Comparison of ENCODE assay signal across 17 mouse cellular contexts in genomic region chr2:118697955-118698354, GRCm38 (mm10). TPM values are rescaled to one million over a fixed set of nuclear protein-coding genes. Genes with fewer than 3 reads are reported as not detected.
DNase-seq lines count a peak whose midpoint lies in the region; ATAC-seq and TF ChIP-seq lines count a peak whose summit lies in the region.
"Had no signal": no experiment of that assay in that cellular context is flagged by ENCODE, and none has a peak within 500 bp of the region (broad histone marks: within the 10 kb centered on the region; RNA-seq: fewer than 3 reads in every experiment).

No protein-coding gene starts in this region.

- WGBS in kidney, embryonic 16.5 days, result 23% methylated on average over 7 of the region's 7 CpGs
- WGBS in embryonic facial prominence, embryonic 14.5 days, result 22% methylated on average over 7 of the region's 7 CpGs

- H3K9ac ChIP-seq in kidney, embryonic 16.5 days (replicated peaks; ENCODE audit: low read length), result no peak overlapping the region
- no peak overlapping the region for H3K9ac ChIP-seq in embryonic facial prominence, embryonic 14.5 days (ENCODE audit: low read depth, low read length)
- H3K9ac ChIP-seq: liver, embryonic 14.5 days; midbrain, embryonic 12.5 days had no signal

- H3K9me3 ChIP-seq in kidney, embryonic 16.5 days (ENCODE audit: low read length), result no peaks in the 10 kb centered on the region
- no peaks in the 10 kb centered on the region for H3K9me3 ChIP-seq in embryonic facial prominence, embryonic 14.5 days (ENCODE audit: control insufficient read depth, low read length)
- H3K9me3 ChIP-seq: limb, embryonic 10.5 days; midbrain, embryonic 12.5 days had no signal

- TF ChIP-seq CTCF in gastrocnemius, adult 2 months (IDR thresholded peaks at IDR 0.05), result no peak
- TF ChIP-seq CTCF in left cerebral cortex, adult 2 months (IDR thresholded peaks at IDR 0.05), result no peak

- peaks cover 21% of the 10 kb centered on the region for H3K4me1 ChIP-seq in kidney, embryonic 16.5 days (ENCODE audit: insufficient read depth, low read length)
- H3K4me1 ChIP-seq in embryonic facial prominence, embryonic 14.5 days (ENCODE audit: control insufficient read depth, insufficient read depth, low read length), result peaks cover 19% of the 10 kb centered on the region

- intact Hi-C loops in gastrocnemius, adult 2 months (cut with DNase I), result loop anchor here (5.0 kb wide), 1 partner anchor 211 kb away; no protein-coding TSS in a partner anchor
- intact Hi-C loops in gastrocnemius, postnatal 14 days (cut with DNase I; ENCODE audit: low total_unique reads), result no loop called here
- intact Hi-C loops in left cerebral cortex, adult 2 months (cut with DNase I), result no loop called here

- peak; percentile 50 for DNase-seq in gastrocnemius, adult 2 months
- DNase-seq in gastrocnemius, postnatal 14 days, result no peak
- peak; percentile 59 to 65 for DNase-seq in kidney, adult 8-10 months
- DNase-seq in embryonic facial prominence, embryonic 14.5 days (ENCODE audit: low spot score), result peak; percentile 81
- DNase-seq in testis, postnatal 14 days (ENCODE audit: low spot score), result peak; percentile 65
- no peak for DNase-seq in layer of hippocampus, adult 11-12 months (ENCODE audit: low spot score)
- DNase-seq in left cerebral cortex, adult 2 months (ENCODE audit: extremely low spot score in 1 of 2, low spot score in 2 of 2), result no peak
- DNase-seq: cerebellum, adult 11 months; right cerebral cortex, adult 18-20 months; thymus, postnatal 36 days had no signal

- no peak overlapping the region for H3K4me3 ChIP-seq in gastrocnemius, adult 2 months
- no peak overlapping the region for H3K4me3 ChIP-seq in kidney, embryonic 16.5 days (ENCODE audit: low read length)
- H3K4me3 ChIP-seq in embryonic facial prominence, embryonic 14.5 days (ENCODE audit: low read depth, low read length), result no peak overlapping the region
- H3K4me3 ChIP-seq in left cerebral cortex, adult 2 months, result no peak overlapping the region
- H3K4me3 ChIP-seq: limb, embryonic 10.5 days; midbrain, embryonic 12.5 days had no signal

- no peaks in the 10 kb centered on the region for H3K36me3 ChIP-seq in kidney, embryonic 16.5 days (ENCODE audit: insufficient read depth, low read length)
- no peaks in the 10 kb centered on the region for H3K36me3 ChIP-seq in embryonic facial prominence, embryonic 14.5 days (ENCODE audit: control insufficient read depth, insufficient read depth, low read length)
- H3K36me3 ChIP-seq: limb, embryonic 10.5 days; midbrain, embryonic 12.5 days had no signal

- no peak for ATAC-seq in kidney, embryonic 16.5 days (ENCODE audit: low FRiP score, low TSS enrichment)
- no peak for ATAC-seq in embryonic facial prominence, embryonic 14.5 days (ENCODE audit: low read depth)
- ATAC-seq: hindbrain, embryonic 16.5 days had no signal

- H3K27ac ChIP-seq in gastrocnemius, adult 2 months, result peak overlapping the region; percentile 35
- H3K27ac ChIP-seq in kidney, embryonic 16.5 days (ENCODE audit: low read length), result no peak overlapping the region
- H3K27ac ChIP-seq in embryonic facial prominence, embryonic 14.5 days (replicated peaks; ENCODE audit: low read depth, low read length), result peak overlapping the region; percentile 53
- no peak overlapping the region for H3K27ac ChIP-seq in left cerebral cortex, adult 2 months
- H3K27ac ChIP-seq: limb, embryonic 10.5 days; liver, embryonic 14.5 days; midbrain, embryonic 12.5 days had no signal

- H3K4me2 ChIP-seq in kidney, embryonic 16.5 days (replicated peaks; ENCODE audit: low read depth, low read length), result no peak overlapping the region
- no peak overlapping the region for H3K4me2 ChIP-seq in embryonic facial prominence, embryonic 14.5 days (ENCODE audit: low read depth, low read length)
- H3K4me2 ChIP-seq: heart, embryonic 11.5 days; midbrain, embryonic 12.5 days had no signal

- peaks cover 64% of the 10 kb centered on the region for H3K27me3 ChIP-seq in kidney, embryonic 16.5 days (ENCODE audit: insufficient read depth, low read length)
- H3K27me3 ChIP-seq in embryonic facial prominence, embryonic 14.5 days (replicated peaks; ENCODE audit: control insufficient read depth, insufficient read depth, low read length), result peaks cover 44% of the 10 kb centered on the region

RNA-seq across cellular contexts. Expression of gene Ankrd63, which starts 5.8 kb away (rescaled TPM):
- total RNA-seq in gastrocnemius, adult 2 months (2021), result under 1 TPM in 1 of 2 experiments, not detected in 1; 0.06 TPM
- not detected for total RNA-seq in gastrocnemius, postnatal 14 days (2021)
- polyA plus RNA-seq in kidney, embryonic 16.5 days (2015; fragmentation: Nextera tagmentation; extraction: Ambion mirVana), result 0.25 and 0.30 TPM in 2 replicates
- 0.05 and 0.11 TPM in 2 replicates for polyA plus RNA-seq in embryonic facial prominence, embryonic 14.5 days (2014; fragmentation: Nextera tagmentation; extraction: Ambion mirVana)
- total RNA-seq in left cerebral cortex, adult 2 months (2021), result 10 to 100 TPM; 22.3 to 28.5 TPM
- polyA plus RNA-seq: limb, embryonic 10.5 days; midbrain, embryonic 12.5 days; neural tube, embryonic 11.5 days had no signal

RNA-seq across cellular contexts. Expression of gene Plcb2, which starts 30.3 kb away (rescaled TPM):
- under 1 TPM; 0.11 to 0.43 TPM for total RNA-seq in gastrocnemius, adult 2 months (2021)
- total RNA-seq in gastrocnemius, postnatal 14 days (2021), result under 1 TPM; 0.08 to 0.27 TPM
- 1.4 and 1.7 TPM in 2 replicates for polyA plus RNA-seq in kidney, embryonic 16.5 days (2015; fragmentation: Nextera tagmentation; extraction: Ambion mirVana)
- polyA plus RNA-seq in embryonic facial prominence, embryonic 14.5 days (2014; fragmentation: Nextera tagmentation; extraction: Ambion mirVana), result 0.85 and 1.2 TPM in 2 replicates
- total RNA-seq in left cerebral cortex, adult 2 months (2021), result 1 to 10 TPM; 2.3 to 3.2 TPM

RNA-seq across cellular contexts. Expression of gene Pak6, which starts 34.9 kb away (rescaled TPM):
- not detected for total RNA-seq in gastrocnemius, adult 2 months (2021)
- total RNA-seq in gastrocnemius, postnatal 14 days (2021), result under 1 TPM; 0.07 to 0.14 TPM
- 0.60 and 1.4 TPM in 2 replicates for polyA plus RNA-seq in kidney, embryonic 16.5 days (2015; fragmentation: Nextera tagmentation; extraction: Ambion mirVana)
- 2.0 and 2.5 TPM in 2 replicates for polyA plus RNA-seq in embryonic facial prominence, embryonic 14.5 days (2014; fragmentation: Nextera tagmentation; extraction: Ambion mirVana)
- total RNA-seq in left cerebral cortex, adult 2 months (2021), result 100 to 1,000 TPM in 1 of 2 experiments, 10 to 100 TPM in 1; 96.4 to 102 TPM

RNA-seq across cellular contexts. Expression of gene Inafm2, which starts 47.6 kb away (rescaled TPM):
- 1 to 10 TPM; 5.2 to 5.8 TPM for total RNA-seq in gastrocnemius, adult 2 months (2021)
- 1 to 10 TPM; 5.3 TPM for total RNA-seq in gastrocnemius, postnatal 14 days (2021)
- 15.2 and 16.3 TPM in 2 replicates for polyA plus RNA-seq in kidney, embryonic 16.5 days (2015; fragmentation: Nextera tagmentation; extraction: Ambion mirVana)
- polyA plus RNA-seq in embryonic facial prominence, embryonic 14.5 days (2014; fragmentation: Nextera tagmentation; extraction: Ambion mirVana), result 19.1 and 20.7 TPM in 2 replicates
- total RNA-seq in left cerebral cortex, adult 2 months (2021), result 10 to 100 TPM; 42.7 to 47.9 TPM

Comparison
In these comparisons a context has a peak if more than half of its experiments do, and no peak if none do; other contexts are left out.
1. DNase-seq: peak in gastrocnemius, adult 2 months (single experiment), kidney, adult 8-10 months (2 of 2), embryonic facial prominence, embryonic 14.5 days (single experiment) and testis, postnatal 14 days (single experiment); none in gastrocnemius, postnatal 14 days (single experiment), layer of hippocampus, adult 11-12 months (single experiment) and left cerebral cortex, adult 2 months (0 of 2).
2. H3K27ac ChIP-seq: peak in gastrocnemius, adult 2 months (single experiment) and embryonic facial prominence, embryonic 14.5 days (single experiment); none in kidney, embryonic 16.5 days (single experiment) and left cerebral cortex, adult 2 months (single experiment).
3. RNA of gene Ankrd63, which starts 5.8 kb away (total RNA-seq): 22.3 to 28.5 TPM in left cerebral cortex, adult 2 months; 0.06 TPM in gastrocnemius, adult 2 months and not detected in gastrocnemius, postnatal 14 days; every median in the first group is over 10 times any median in the second.
4. RNA of gene Pak6, which starts 34.9 kb away (total RNA-seq): 96.4 to 102 TPM in left cerebral cortex, adult 2 months; 0.07 to 0.14 TPM in gastrocnemius, postnatal 14 days and not detected in gastrocnemius, adult 2 months; every median in the first group is over 10 times any median in the second.